Mouse (Mus musculus) midbrain, postnatal 0 days (tissue): Measurements from ENCODE around the gene Gm12216. TPM values are rescaled to one million over a fixed set of nuclear protein-coding genes. Genes with fewer than 3 reads are reported as not detected.
A peak's percentile ranks its signal among the peaks of the same experiment; 100 is the strongest.
"Not testable (repeated sequence)": the region's sequence is repeated elsewhere in the genome, so short reads cannot be mapped to it uniquely, and the experiment has no call there.

Experiments
- ATAC-seq: fragments of 200-750 bp; cut with Nextera tagmentation; 2 replicates; pipeline ENCODE4 v1.8.0; 2017; ENCODE audit warnings: moderate number of reproducible peaks, mild to moderate bottlenecking, moderate TSS enrichment, moderate library complexity; ENCODE audit not compliant: low FRiP score
- DNase-seq: peaks from one replicate; pipeline ENCODE4 v3.0.0-alpha.2; 2015; ENCODE audit warnings: low spot score
- H3K27ac ChIP-seq: fragments of 300-500 bp; sonication (generic); 2 replicates; pipeline ENCODE4 v1.5.1; 2014; ENCODE audit warnings: low read depth, mild to moderate bottlenecking, low read length, mixed read lengths
- H3K27me3 ChIP-seq: fragments of 300-500 bp; sonication (generic); 2 replicates; pipeline ENCODE4 v1.6.1; 2014; ENCODE audit warnings: low read length, control low read depth, mixed read lengths; ENCODE audit not compliant: insufficient read depth
- H3K36me3 ChIP-seq: fragments of 300-500 bp; sonication (generic); 2 replicates; pipeline ENCODE4 v1.6.1; 2014; ENCODE audit warnings: low read length, control low read depth, mixed read lengths; ENCODE audit not compliant: insufficient read depth
- H3K4me1 ChIP-seq: fragments of 300-500 bp; sonication (generic); 2 replicates; pipeline ENCODE4 v1.6.1; 2014; ENCODE audit warnings: mild to moderate bottlenecking, control low read depth, antibody characterized with exemption, low read length, mixed read lengths; ENCODE audit not compliant: insufficient read depth
- H3K4me2 ChIP-seq: fragments of 300-500 bp; sonication (generic); 2 replicates; pipeline ENCODE4 v1.6.1; 2014; ENCODE audit warnings: low read depth, mild to moderate bottlenecking, low read length, mixed read lengths; ENCODE audit not compliant: poor library complexity, severe bottlenecking
- H3K4me3 ChIP-seq: fragments of 300-500 bp; sonication (generic); 2 replicates; pipeline ENCODE4 v1.5.1; 2014; ENCODE audit warnings: low read depth, mild to moderate bottlenecking, low read length, moderate library complexity
- H3K9ac ChIP-seq: fragments of 300-500 bp; sonication (generic); replicated peaks from 2 replicates; pipeline ENCODE4 v1.6.1; 2014; ENCODE audit warnings: mild to moderate bottlenecking, low read length, moderate library complexity, mixed read lengths; ENCODE audit not compliant: poor library complexity, severe bottlenecking
- H3K9me3 ChIP-seq: fragments of 300-500 bp; sonication (generic); 2 replicates; pipeline ENCODE4 v1.6.1; 2016; ENCODE audit warnings: low read length, control low read depth
- CTCF ChIP-seq: IDR thresholded peaks from 2 replicates; pipeline ENCODE4 v1.5.1; 2016; ENCODE audit warnings: antibody characterized with exemption, mild to moderate bottlenecking
- WGBS: fragments of 180-500 bp; shearing (Covaris S2); extraction: QIAGEN DNeasy Blood & Tissue Kit; methylation state at CpG from one replicate; pipeline ENCODE4 v1.1.7; 2014; 5-methylcytosine and 5-hydroxymethylcytosine counted together
- polyA plus RNA-seq: library from polyadenylated mRNA; unstranded; fragments of >200 nt; fragmentation: Nextera tagmentation; extraction: Ambion mirVana; gene quantifications from 2 replicates; pipeline ENCODE4 v1.2.1, GENCODE M21; 2015
- total RNA-seq: library from RNA; depleted of rRNA; stranded (reverse); fragments of >200 nt; gene quantifications from 2 replicates; pipeline ENCODE4 v1.2.3, GENCODE M21; 2014; rRNA removed

Gene Gm12216
- total RNA-seq, result not detected in 2 replicates
- 0.65 and 0.85 TPM in 2 replicates for polyA plus RNA-seq

DNA sequence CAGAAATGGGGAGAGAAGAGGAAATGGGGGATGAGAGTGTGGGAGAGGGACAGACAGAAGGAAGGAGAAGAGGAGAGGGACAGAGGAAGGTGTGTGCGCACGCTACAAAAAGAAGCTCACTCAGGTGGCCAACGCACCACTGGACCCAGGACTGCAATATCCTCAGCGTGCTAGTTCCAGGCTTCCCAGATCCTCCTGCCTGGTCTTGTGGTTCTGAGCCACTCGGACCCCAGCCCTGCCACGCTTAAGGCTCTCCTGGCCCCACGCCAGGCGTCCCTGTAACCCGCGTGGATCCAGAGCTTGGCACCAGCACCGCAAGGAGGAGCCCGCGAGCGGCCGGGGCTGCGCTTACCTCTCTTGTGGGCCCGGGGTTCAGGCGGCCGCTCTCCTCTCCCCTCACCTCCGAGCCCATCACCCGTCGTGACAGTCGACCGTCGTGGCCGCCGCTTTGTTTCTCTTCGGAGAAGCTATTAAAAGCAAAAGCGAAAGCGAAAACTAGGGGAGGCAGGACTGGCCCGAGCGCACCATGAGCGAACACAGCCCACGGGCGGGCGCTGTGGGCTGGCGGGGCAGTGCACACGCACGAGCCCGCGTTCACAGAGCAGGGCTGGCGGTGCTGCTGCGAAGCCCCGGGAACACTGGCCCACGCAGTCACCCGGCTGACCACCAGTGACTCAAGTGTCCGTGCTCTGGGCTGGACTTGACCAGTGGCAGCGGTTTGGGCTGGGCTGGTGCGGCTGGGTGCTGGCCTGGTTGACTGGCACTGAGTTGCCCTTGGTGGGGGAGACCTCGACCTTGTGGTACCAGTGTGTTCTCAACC is at the start of gene Gm12216:
TSS of gene Gm12216 (minus strand) at position 496 of the 820 bp plus-strand sequence.
- H3K9ac ChIP-seq, ATAC-seq, H3K27ac ChIP-seq, H3K4me1 ChIP-seq, H3K27me3 ChIP-seq, H3K9me3 ChIP-seq, H3K36me3 ChIP-seq: not testable (repeated sequence)
- Histone ChIP-seq H3K4me3 (peak within 1 kb of the TSS; percentile 31; the same call in 1 of the 2 replicates), H3K4me2 (peak within 1 kb of the TSS; percentile 52)
- 17% methylated on average over 37 of the region's 50 CpGs for WGBS
- TF ChIP-seq CTCF, result peak; percentile 38
- DNase-seq, result peak; percentile 11

DNA sequence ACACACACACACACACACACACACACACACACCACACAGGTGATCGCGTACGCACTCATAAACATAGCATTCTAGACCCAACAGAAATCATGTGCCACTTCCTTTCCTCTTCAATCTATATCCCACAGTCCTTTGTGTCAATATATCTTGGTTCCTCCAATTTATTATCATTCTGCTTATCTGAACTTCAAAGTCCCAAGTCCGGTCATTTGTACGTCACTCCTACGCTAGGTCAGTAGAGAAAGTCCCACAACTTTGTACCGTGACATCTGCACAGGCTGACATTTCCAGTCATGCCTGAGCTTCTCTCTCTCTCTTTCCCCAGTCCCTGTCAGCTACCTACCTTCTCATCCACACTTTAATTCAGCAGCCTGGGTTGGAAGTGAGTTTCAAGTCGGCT is 49.6 kb upstream of the Gm12216 start:
- Histone ChIP-seq H3K27ac (no peak overlapping the region), H3K4me2 (no peak overlapping the region), H3K36me3 (no peaks in the 10 kb centered on the region), H3K9ac (no peak overlapping the region), H3K4me1 (no peaks in the 10 kb centered on the region), H3K27me3 (no peaks in the 10 kb centered on the region), H3K9me3 (no peaks in the 10 kb centered on the region), H3K4me3 (no peak overlapping the region)
- 95% methylated on average over 8 of the region's 8 CpGs for WGBS
- TF ChIP-seq CTCF, result no peak
- ATAC-seq, result no peak
- no peak for DNase-seq

DNA sequence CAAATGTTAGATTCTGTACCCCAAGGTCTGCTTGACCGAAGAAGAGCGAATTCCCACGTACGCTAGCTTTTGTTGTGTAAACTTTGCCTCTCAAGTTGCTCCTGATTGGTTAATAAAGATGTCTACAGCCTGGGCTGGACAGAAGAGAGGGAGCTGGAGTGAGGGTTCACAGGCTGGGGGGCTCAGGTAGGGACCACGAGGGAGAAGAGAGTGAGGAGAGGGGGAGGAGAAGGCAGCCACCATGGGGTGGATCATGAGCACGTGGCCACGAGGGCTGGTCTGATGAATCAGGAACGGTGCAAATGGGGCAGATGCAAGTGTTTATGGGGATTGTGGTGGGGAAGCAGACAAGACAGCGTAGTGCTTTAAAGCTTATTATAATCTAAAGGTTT is 45.5 kb upstream of the Gm12216 start:
- no peaks in the 10 kb centered on the region for H3K9me3 ChIP-seq
- no peaks in the 10 kb centered on the region for H3K4me1 ChIP-seq
- no peak overlapping the region for H3K4me3 ChIP-seq
- DNase-seq (no peak), ATAC-seq (no peak)
- 82% methylated on average over 9 of the region's 9 CpGs for WGBS
- H3K36me3 ChIP-seq, result no peaks in the 10 kb centered on the region
- H3K4me2 ChIP-seq, result no peak overlapping the region
- no peak for TF ChIP-seq CTCF
- no peak overlapping the region for H3K9ac ChIP-seq
- H3K27me3 ChIP-seq, result no peaks in the 10 kb centered on the region
- no peak overlapping the region for H3K27ac ChIP-seq

DNA sequence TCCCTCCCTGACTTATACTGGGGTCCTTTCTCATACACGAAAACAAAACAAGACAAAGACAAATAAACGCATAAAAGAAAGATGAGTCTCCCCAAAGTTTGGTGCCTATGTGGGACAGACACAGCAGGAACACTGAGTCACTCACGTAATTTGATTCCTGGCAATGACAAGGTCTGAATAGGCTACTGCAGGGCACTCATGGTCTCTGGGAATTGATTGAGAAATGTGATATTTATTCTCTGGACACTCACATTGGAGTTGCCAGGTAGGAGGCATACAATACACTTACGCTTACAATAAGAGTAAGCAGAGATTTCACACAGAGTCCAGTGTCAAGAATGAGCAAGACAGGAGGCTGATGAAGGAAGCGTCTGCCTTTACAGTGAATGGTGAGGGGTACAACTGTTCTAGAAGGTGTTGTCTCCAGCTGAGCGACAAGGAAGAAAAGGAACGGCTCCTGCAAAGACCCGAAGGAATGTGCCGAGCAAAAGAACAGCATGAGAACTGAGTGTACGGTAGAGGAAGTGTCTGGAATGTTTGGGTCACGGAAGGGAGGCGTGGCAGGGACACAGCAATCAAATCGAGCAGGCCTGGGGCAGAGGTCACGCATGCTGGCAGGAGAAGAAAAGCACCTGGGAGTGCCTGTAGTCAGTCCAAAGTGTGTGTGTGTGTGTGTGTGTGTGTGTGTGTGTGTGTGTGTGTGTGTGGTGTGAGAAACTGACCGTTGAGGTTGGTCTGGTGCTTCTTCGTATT is 44.9 kb upstream of the Gm12216 start:
- ATAC-seq (no peak), DNase-seq (no peak)
- H3K9ac ChIP-seq, result no peak overlapping the region
- no peak overlapping the region for H3K4me3 ChIP-seq
- no peaks in the 10 kb centered on the region for H3K4me1 ChIP-seq
- TF ChIP-seq CTCF, result no peak
- H3K9me3 ChIP-seq, result no peaks in the 10 kb centered on the region
- H3K36me3 ChIP-seq, result no peaks in the 10 kb centered on the region
- 55% methylated on average over 16 of the region's 16 CpGs for WGBS
- H3K27ac ChIP-seq, result no peak overlapping the region
- no peak overlapping the region for H3K4me2 ChIP-seq
- H3K27me3 ChIP-seq, result no peaks in the 10 kb centered on the region

DNA sequence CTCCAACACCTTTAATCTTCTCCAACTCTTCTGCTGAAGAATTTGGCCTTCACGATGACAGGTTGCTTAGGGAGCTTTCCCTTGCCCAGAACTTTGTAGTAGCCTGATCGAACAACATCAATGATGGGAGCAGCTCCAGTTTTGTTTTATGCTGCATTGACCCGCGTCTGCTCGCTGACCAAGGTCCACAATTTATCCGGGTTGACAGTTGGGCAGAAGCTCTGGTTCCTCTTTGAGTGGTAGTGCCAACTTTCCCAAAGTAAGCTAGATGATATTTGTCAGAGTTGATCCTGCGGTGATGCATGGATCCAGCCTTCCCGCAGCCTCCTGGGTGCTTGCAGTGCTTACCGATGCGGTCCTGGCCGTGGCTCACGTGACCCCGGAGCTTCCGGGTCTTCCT is 43.7 kb upstream of the Gm12216 start:
- ATAC-seq (no peak), DNase-seq (no peak)
- no peaks in the 10 kb centered on the region for H3K9me3 ChIP-seq
- H3K4me2 ChIP-seq, result no peak overlapping the region
- no peak for TF ChIP-seq CTCF
- H3K9ac ChIP-seq, result no peak overlapping the region
- 95% methylated on average over 14 of the region's 14 CpGs for WGBS
- no peak overlapping the region for H3K4me3 ChIP-seq
- H3K36me3 ChIP-seq, result no peaks in the 10 kb centered on the region
- no peaks in the 10 kb centered on the region for H3K27me3 ChIP-seq
- no peak overlapping the region for H3K27ac ChIP-seq
- no peaks in the 10 kb centered on the region for H3K4me1 ChIP-seq

DNA sequence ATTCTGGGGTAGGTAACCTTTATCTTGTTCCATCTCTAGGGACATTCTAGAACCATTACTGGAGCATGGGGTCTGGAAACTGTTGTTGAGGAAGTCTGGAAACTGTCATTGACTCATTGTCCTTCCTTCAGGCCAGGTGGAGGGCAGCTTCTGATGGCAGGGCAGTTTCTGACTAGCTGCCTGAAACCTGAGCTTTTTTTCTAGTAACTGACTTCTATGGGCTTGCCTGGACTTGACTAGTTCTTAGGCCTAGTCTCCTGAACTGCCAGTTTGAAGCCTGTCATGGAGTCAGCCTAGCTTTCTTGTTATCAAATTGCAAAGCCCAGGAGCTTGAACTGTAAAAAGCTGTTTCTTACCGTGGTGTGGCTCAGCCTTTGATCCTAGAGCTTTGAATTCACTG is 41.9 kb upstream of the Gm12216 start:
- no peaks in the 10 kb centered on the region for H3K27me3 ChIP-seq
- H3K36me3 ChIP-seq, result no peaks in the 10 kb centered on the region
- H3K4me3 ChIP-seq, result no peak overlapping the region
- DNase-seq, result no peak
- H3K27ac ChIP-seq, result no peak overlapping the region
- H3K9ac ChIP-seq, result no peak overlapping the region
- H3K4me2 ChIP-seq, result no peak overlapping the region
- ATAC-seq, result no peak
- H3K9me3 ChIP-seq, result no peaks in the 10 kb centered on the region
- no peaks in the 10 kb centered on the region for H3K4me1 ChIP-seq
- WGBS, result 49% methylated on average over 1 of the region's 1 CpGs
- no peak for TF ChIP-seq CTCF
